Mouse (Mus musculus): ENCODE measurements around the gene Bbs9.

Bbs9 gene

DNA sequence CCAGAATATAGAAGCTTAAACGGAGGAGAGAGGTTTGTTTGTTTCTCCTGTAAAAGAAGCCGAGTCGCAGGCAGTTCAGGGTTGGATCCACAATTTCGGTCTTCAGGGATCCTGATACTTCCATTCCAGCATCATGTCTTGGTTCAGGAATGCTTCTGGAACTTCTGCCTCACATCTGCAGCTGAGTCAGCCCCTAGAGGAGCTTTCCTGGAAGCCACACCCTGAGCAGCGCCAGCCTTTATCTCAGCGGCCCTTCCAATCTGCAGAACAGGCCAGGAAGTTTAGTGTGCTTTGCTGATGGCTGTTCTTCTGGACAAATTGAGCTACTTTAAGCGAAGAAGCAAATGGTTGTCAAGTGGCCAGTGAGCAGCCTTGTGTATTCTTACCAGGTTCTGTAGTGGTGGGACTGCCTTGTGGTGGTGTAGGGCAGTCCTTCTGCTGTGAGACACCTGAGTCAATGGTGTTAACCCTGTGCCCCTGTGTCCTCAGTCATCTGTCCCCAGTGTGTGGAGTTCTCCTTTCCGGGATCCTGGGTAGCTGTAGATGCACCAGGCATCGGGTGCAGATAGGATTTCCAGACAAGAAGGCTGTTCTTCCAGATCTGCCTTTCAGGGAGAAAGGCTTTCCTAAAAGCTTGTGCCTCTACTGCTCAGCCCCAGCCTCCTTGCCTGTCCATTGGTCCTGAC, 157.4 kb downstream of the Bbs9 start:
- DNase-seq (ENCODE audit: low read depth) = no peak

DNA sequence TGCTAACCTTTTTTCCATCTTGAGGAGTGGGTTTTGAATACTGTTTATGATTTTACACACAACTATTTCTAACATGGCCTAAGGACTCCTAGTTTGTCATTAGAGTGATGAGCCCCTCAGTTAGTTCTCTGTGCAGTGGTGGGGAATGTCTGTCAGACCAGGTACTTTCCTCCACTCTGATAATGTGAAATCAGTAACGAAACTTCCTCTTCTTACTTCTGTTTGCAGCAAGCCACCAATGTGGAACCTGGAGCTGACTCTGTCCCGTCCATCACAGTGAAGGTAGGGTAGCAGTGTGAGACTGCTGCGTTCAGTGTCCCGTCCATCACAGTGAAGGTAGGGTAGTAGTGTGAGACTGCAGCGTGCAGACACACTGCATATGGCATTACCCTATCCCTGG, 163.0 kb downstream of the Bbs9 start:
- no peak for DNase-seq (ENCODE audit: low read depth)

DNA sequence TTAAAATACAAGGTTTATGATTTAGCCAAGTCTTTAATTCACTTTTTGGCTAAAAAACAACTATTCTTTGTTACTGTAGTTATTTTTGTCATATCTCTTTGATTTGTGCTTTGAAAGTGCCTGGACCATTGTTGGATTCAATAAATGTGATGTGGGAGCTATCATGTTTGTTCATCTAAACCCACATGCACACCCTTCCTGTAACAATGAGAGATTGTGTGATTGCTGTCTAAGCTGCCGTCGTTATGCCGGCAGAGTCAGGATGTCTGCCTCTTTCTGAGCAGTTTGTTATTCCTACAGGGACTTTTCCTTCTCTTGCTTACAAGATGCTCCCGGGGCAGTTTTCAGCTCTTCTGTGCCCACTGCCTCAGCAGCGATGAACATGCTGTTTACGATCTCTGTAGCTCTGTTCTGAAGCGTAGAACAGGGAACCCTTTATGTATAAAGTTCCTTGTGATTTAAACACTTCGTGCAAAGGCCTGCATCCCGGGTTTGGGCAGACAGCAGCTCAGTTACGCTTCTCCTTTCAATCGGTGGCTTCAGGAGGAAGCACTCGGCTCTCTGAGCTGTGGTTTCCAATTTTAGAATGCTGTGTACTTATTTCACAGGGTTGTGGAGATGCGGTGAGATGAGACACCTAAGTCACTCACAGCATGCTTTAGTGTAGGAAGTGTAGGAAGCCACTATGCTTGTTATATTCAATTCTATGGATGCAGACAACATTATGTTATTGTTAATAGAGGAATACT, 165.3 kb downstream of the Bbs9 start:
- peak; percentile 67 for DNase-seq (ENCODE audit: low read depth)

GRCm38 (mm10) chr9:22645844-22646390, 170.4 kb downstream of the Bbs9 start:
- peak; percentile 58 for DNase-seq (ENCODE audit: low read depth)

DNA sequence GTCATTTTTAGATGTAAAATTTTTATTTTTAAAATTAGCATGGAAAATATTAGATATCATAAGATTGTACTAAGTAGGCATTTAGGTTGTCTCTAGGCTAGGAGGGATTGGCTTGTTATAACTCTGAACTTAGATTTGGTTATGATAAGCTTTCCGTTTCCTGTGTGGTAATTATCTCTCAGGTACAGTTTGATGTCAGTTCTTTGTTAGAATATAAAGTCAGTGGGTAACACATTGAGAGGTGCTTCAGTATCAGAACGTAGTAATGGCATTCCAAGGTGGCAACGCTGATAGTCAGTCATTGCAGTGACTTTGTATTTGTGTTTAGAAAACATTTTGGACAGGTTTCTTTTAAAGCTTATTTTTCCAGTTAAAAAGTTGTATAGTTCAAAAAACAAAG, 170.9 kb downstream of the Bbs9 start:
- peak; percentile 75 for DNase-seq (ENCODE audit: low read depth)

DNA sequence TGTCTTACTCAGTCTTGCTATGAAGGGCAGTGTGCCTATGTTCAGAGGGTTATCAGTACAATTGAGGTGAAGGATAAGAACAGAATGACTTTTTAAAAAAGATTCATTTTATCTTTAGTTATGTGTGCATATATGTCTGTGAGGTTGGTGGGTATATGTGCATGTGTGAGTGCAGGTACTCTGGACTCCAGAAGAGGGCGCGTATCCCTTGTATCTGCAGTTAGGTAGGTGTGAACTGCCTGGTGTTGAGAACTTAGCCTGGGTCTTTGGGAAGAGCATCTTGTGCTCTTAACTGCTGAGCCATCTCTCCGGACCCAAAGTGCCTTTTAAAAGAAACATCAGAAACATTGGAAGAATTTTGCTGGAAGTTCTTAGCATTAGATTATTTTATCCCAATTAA, 172.6 kb downstream of the Bbs9 start:
- DNase-seq (ENCODE audit: low read depth) = no peak

DNA sequence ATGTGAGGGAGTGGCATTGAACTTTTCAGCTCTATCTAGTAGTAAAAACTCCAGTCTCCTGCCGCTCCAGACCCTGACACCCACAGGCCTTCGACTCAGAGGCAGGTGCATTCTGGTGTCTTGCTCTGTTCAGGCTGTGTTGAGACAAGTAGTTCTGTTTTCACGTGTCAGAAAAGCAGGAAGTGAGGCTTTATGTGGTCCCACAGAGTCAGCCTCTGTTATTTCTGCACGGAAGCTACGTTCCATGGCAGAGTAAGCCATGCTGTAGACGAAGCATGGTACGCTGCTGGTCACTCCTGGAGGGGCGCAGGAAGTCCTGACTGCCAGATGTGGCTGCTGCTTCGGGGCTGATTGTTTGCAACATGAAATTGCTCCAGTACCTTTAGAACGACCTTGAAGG, 174.1 kb downstream of the Bbs9 start:
- peak; percentile 75 for DNase-seq (ENCODE audit: low read depth)

DNA sequence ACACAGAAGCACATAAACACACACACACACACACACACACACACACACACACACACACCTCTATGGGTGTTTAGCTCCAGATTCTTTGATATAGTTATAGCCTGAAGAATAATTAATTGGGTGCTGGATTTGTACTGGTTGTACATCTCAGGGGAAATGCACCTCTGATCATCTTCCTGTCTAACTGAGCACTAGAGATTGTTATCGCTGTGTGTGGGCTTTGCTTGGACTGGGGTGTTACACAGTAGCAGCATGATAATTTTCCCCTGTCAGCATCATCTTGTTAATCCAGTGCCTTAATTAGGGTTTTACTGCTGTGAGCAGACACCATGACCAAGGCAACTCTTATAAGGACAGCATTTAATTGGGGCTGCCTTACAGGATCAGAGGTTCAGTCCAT, 175.3 kb downstream of the Bbs9 start:
- peak; percentile 60 for DNase-seq (ENCODE audit: low read depth)

DNA sequence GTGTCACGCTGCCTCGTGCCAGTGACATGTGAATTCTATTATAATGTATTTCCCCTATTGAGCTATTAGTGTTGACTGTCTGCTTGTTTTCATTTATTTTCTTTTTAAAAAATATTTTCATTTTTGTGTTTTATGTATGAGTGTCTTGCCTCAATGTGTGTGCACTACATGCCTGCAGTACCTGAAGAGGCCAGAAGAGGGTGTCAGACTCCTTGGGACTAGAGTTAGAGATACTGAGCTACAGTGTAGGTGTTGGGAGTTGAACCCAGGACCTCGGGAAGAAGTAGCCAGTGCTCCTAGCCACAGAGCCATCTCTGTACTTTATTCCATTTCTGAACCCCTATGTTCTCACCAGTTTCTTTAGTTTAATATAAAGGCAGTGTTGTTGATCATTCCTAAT, 176.1 kb downstream of the Bbs9 start:
- peak; percentile 37 for DNase-seq (ENCODE audit: low read depth)

- peak; percentile 50 for DNase-seq (ENCODE audit: low read depth)
These were observed 179.3 kb downstream of the Bbs9 start for GRCm38 (mm10) chr9:22654726-22655393.

DNA sequence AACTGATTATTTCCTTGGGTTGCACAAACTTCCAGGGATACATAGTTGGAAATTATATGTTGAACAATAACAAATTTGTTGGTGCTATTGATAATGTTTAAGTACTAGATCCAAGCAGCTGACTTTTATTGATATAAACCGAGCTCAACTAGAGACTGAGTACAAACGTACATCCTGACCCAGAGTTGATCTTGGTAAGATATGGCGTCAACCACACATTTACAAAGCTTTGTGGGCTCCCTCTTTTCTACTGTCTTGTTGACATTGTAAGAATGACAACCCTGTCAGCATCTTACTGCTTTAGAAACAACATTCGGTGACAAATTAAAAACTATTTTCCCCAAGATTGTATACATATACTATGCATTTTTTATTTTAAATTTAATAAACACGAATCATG, 181.7 kb downstream of the Bbs9 start:
- peak; percentile 58 for DNase-seq (ENCODE audit: low read depth)

- DNase-seq (ENCODE audit: low read depth) = no peak
These were observed 189.6 kb downstream of the Bbs9 start for GRCm38 (mm10) chr9:22665155-22665554.

GRCm38 (mm10) chr9:22672937-22673336, 197.4 kb downstream of the Bbs9 start:
- no peak for DNase-seq (ENCODE audit: low read depth)

GRCm38 (mm10) chr9:22677132-22677829, 201.8 kb downstream of the Bbs9 start:
- DNase-seq (ENCODE audit: low read depth) = no peak

GRCm38 (mm10) chr9:22677997-22678396, 202.5 kb downstream of the Bbs9 start:
- DNase-seq (ENCODE audit: low read depth) = no peak

DNA sequence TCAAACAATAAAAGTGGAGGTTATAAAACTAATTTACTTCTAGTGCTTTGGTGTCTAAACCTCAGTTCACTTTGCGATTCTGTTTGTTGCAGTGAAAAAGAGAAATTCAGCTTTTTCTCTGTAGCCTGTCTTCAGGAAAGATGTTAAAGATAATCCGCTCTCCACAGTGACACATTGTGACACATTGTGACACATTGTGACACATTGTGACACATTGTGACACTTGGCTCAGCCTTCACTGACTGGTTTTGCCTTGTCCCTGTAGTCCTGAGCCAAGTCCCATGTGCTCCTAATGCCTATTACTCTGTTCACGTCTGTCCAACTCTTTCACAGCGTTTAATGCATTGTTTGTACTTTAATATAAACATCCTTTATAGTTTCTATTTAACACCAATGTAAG, 203.0 kb downstream of the Bbs9 start:
- DNase-seq (ENCODE audit: low read depth) = no peak

- DNase-seq (ENCODE audit: low read depth) = peak; percentile 15
These were observed 204.0 kb downstream of the Bbs9 start for GRCm38 (mm10) chr9:22679485-22679884.

- DNase-seq (ENCODE audit: low read depth) = no peak
These were observed 204.5 kb downstream of the Bbs9 start for GRCm38 (mm10) chr9:22680031-22680430.

- DNase-seq (ENCODE audit: low read depth) = no peak
These were observed 205.0 kb downstream of the Bbs9 start for GRCm38 (mm10) chr9:22680484-22680883.

DNA sequence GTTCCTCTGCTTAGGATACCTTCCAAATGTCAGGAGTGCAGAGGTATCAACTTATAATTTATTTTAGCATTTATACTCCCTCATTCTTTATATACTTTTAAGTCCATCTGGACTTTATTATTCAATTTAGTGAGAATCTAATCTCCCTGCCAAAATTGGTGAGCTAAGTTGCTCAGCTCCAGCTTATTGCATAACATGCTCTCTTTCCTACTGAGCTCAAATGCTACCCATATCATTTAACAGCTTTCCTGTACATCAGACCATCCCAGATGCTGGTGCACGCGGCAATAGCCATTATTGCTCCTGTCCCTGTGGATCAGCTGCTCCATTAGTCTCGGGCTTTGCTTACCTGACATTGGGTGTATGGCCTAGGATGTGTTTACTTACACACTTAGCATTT, 208.3 kb downstream of the Bbs9 start:
- DNase-seq (ENCODE audit: low read depth) = no peak

GRCm38 (mm10) chr9:22686765-22687472, 211.4 kb downstream of the Bbs9 start:
- DNase-seq (ENCODE audit: low read depth) = no peak

- no peak for DNase-seq (ENCODE audit: low read depth)
These were observed 214.7 kb downstream of the Bbs9 start for GRCm38 (mm10) chr9:22690234-22690633.
